Mouse (Mus musculus) lung, postnatal 25 days (tissue): ENCODE measurements around the gene Reps1.
A peak's percentile ranks its signal among the peaks of the same experiment; 100 is the strongest.

ENCODE experiments used
- DNase-seq: peaks from one replicate; pipeline ENCODE4 v3.0.0; 2022; ENCODE audit warnings: low spot score

Gene Reps1

DNA sequence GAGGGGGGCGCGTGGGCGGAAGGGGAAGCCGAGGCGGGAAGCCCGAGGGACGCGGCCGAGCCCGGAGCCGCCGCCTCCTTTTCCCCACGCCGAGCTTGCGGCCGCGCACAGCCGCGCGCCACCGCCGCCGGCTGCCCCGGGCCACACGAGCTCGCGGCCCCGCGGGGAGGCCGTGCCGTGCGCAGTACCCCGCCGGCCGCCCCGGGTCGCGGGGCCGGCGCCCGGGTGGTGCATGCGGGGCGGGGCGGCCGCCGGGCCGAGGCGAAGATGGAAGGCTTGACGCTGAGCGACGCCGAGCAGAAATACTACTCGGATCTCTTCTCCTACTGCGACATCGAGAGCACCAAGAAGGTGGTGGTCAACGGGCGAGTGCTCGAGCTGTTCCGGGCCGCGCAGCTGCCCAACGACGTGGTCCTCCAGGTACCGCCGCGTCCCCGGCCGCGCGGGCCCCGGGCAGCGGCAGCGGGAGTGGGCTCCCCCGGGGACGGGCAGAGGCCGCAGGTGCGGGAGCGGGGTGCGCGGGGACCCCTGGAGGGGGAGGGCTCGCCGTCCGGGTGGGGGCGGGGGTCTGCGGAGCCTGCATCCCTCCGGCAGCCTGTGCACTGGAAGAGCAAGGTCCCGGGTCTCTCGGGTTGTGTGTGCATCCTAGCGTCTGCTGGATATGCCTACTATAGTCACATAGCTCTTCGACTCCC is at the start of gene Reps1:
TSS of gene Reps1 (plus strand) at position 166 of the 695 bp plus-strand sequence.
- DNase-seq, result no peak

- no peak for DNase-seq
Measured at GRCm38 (mm10) chr10:18006756-18007155, 48.9 kb upstream of the Reps1 start.

GRCm38 (mm10) chr10:18007243-18007642 is 48.4 kb upstream of the Reps1 start:
- DNase-seq, result no peak

DNA sequence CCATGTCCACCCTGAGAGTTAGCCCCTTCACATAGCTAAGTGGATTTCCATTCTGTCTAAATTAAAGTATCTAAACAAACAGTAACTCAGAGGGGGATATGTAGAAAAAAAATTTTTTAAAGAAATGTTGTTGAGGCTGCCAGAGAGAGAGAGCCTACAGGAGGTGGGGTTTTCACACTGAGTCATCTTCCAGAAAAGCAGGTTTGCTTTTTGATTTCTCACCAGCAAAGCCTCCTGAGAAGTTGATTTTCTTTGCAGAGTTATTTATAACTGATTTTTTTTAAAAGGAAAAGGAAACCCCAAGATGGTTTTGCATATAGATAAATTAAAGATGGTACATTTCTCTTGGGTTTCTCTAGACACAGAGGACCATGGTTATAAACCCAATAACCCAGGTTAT is 47.5 kb upstream of the Reps1 start:
- DNase-seq, result no peak

DNA sequence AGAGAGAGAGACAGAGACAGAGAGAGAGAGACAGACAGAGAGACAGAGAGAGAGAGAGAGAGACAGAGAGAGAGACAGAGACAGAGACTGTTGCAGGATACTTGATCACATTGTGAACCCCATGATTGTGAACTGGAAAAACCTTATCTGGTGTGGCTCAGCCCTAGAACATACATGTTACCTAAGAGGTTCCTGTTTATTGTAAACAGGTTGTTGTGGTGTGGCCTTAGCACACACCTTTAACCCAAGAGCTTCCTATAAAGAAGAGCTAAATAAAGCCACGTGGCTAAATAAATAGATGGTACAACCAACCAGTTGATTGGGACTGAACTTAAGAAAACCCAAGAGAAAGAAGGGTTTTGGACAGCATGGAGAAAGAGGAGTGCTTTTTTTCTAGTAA is 45.9 kb upstream of the Reps1 start:
- DNase-seq, result no peak

- DNase-seq, result no peak
Measured at GRCm38 (mm10) chr10:18011761-18012160, 43.9 kb upstream of the Reps1 start.

DNA sequence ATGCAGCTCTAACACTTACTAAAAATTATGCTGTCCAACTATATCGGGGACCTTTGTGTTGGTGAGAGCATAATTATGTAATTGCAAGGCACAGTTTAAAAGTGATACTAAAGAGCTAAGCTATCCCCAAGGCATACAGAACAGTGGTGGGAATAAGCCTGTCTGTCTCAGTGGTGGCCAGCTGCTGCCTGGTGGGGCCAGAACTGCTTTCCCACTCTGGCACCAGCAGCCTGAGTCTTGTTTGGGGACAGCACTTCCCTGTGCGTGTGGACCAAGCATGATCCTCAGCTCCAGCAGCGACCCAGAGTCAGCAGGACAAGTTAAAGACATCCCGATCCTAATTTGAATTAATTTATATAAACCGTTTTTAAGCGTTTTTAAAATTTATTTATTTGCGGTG is 35.2 kb upstream of the Reps1 start:
- DNase-seq, result no peak

- no peak for DNase-seq
Measured at GRCm38 (mm10) chr10:18020846-18021245, 34.8 kb upstream of the Reps1 start.

DNA sequence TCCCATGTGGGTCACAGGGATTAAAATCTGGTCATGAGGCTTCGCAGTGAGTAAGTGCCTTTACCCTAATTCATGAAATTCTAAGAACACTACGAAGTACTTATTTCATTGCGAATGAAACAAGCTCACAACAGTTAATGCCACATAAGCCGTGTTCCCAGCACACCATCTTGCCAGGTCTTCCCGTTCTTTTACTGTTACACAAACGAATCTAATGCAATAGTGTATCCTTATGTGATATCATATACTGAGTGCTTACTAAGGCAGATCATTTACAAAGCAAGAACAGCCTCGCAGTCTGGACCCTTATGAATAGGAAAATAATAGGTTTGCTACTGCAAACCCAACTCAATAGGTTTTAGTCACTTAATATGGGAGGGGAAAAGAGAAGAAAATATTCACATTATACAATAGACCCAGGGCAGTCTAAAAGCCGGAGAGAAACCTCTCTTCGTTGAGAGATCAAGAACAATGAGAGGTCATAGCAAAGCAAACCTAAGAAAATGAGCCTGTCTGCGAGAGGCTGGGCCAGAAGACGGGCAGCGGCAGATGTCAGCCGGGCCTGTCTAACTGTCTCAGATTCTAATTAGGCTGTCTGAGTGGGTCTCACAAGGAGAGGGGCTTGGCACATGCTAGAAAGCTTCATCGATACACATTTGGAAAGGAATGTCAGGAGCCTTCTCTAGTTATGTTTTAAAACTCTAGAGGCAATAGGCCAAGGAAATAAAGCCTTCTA is 33.9 kb upstream of the Reps1 start:
- DNase-seq, result no peak

DNA sequence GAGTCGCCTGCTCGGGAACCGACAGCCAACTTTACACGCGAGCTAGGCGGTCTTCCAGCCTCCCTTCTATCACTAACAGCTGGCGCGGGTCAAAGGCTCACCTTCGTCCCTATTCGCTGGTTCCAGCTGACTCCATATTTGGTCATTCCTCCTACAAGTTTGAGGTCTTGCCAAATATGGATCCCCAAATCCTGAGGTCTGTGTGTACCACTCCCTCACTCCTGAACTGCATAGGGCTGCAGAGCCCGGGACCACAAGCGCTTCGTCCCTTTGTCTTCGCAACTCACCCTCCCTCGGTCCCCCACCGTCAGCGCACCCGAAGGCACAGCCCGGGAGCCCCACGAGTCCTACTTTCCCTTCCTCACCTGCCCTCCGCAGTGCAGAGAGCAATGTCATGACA is 33.3 kb upstream of the Reps1 start:
- peak; percentile 85 for DNase-seq

- DNase-seq, result peak; percentile 83
Measured at GRCm38 (mm10) chr10:18022741-18023347, 32.8 kb upstream of the Reps1 start, which contains the start of gene Abracl. Gene Abracl, minus strand, starts transcription at chr10:18023288.

GRCm38 (mm10) chr10:18034408-18034807 is 21.3 kb upstream of the Reps1 start:
- no peak for DNase-seq

- DNase-seq, result peak; percentile 36
Measured at GRCm38 (mm10) chr10:18036849-18037248, 18.8 kb upstream of the Reps1 start.

- DNase-seq, result no peak
Measured at GRCm38 (mm10) chr10:18046380-18046779, 9.3 kb upstream of the Reps1 start.

DNA sequence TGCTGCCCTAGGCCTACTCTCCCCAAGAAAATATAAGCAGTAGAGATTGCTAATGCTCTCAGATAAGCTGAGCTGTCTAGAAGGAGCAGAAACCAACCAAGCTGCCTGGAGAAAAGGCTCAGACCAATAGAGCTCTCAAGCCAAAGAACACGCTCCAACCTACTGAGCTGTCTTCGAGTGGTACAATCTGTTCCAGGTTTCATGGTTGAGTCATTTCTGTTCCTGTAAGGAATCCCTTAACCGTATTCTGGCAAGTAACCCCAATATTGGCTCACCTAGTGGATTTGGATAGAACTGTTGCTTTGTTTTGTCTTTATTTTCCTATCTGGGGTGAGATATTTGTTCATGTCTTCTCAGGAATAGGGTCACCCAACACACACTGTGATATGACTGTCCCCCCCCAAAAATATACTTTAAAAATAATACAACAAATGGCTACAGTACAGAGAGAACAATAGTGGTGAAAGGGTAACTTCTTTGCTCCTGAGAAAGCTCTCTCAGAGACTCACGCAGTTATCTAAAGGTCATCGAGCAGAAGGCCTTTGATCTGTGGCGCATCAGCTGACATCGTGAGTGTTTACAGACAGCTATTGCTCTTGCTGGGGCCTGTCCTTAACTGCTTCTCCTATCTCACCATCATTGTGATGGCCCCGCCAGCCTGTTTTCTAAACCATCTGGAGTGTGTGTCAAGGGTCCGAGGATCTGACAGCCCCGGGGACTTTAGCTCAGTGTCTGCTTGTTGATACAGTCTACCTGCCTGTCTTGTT is 8.1 kb upstream of the Reps1 start:
- DNase-seq, result no peak

GRCm38 (mm10) chr10:18055009-18055695 is 509 bp upstream of the Reps1 start:
- DNase-seq, result peak; percentile 82

DNA sequence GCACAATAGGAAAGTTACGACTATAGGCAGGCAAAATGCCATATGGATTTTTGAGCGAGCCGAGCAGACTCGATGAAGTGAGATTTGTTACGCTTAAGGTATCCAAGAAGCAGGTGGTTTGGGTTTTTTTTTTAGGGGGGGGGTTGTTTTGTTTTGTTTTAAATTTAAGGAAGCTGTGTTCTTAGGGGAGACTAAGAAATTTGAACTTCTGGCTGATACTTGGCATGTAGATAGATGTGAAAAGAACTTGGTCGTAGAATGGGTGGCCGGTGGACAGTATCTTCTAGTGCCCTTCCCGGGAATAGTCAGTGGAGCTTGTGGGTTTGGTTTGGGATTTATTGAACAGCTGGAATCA is 707 bp downstream of the Reps1 start:
- DNase-seq, result no peak

DNA sequence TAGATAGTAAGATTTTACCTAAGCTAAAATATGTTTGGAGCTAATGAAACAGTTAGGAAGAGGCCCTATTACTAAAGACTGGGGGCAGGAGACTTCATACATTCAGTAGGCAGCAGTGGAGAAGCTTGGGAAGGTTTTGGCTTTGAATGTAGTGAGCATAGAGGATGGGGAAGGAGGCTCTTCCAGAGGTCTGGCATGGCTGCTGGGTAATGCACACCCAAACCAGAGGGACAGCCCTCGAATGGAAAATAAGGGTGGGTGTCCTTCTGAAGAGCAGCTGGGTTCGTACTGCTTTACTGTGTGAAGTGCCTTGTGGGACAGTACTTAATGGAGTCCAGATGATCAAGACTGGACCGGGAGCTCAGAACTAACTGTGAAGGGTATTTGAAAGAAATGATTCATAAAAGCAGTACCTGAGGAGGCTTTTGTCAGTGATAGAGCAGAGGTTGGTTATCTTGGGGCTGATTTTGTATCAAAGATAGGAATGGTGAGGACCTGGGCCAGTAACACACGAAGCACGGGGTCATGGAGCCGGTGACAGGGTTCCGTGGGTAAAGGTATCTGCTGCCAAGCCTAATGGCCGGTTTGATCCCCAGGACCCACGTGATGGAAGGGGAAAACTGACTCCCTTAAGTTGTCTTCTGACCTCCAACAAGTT is 3.1 kb downstream of the Reps1 start:
- no peak for DNase-seq

- DNase-seq, result peak; percentile 39
Measured at GRCm38 (mm10) chr10:18059807-18060206, 4.1 kb downstream of the Reps1 start.

- no peak for DNase-seq
Measured at GRCm38 (mm10) chr10:18060778-18061177, 5.1 kb downstream of the Reps1 start.

DNA sequence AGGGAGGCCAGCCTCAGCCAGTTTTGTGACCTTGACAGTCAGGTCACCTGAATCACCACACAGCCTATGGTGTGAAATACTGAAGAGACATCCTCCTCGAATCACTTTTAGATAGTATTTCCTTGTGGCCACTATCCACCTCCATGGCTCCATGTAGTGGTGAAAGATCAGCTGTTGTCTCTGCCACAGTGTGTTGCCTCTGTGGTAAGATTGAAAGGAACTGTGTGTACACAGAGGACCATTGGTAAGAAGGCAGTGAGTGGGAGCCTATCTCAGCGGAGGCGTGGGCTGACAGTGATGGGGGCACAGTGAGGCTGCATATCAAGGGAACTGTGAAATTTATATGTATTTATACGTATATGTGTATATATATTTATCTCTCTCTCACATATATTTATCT is 5.9 kb downstream of the Reps1 start:
- no peak for DNase-seq
